Mouse (Mus musculus) ES-E14 (cell line): Measurements from ENCODE around the gene Rasgef1b.

ENCODE experiments used
- HCFC1 ChIP-seq: IDR thresholded peaks from 2 replicates; pipeline ENCODE4 v1.6.1; 2012; ENCODE audit warnings: low read length, inconsistent platforms, borderline replicate concordance; ENCODE audit not compliant: insufficient read depth
- ZC3H11A ChIP-seq: IDR thresholded peaks from 2 replicates; pipeline ENCODE4 v1.6.1; 2012; ENCODE audit warnings: low read depth, mild to moderate bottlenecking, inconsistent platforms, low read length, borderline replicate concordance
- ZNF384 ChIP-seq: IDR thresholded peaks from 2 replicates; pipeline ENCODE4 v1.6.1; 2012; ENCODE audit warnings: low read depth, low read length, inconsistent platforms

- TF ChIP-seq ZNF384 (no peak), ZC3H11A (no peak), HCFC1 (no peak)
These were observed 334.3 kb downstream of the Rasgef1b start for GRCm38 (mm10) chr5:99394578-99394977.
